Mouse (Mus musculus) NIH3T3 (cell line): Measurements from ENCODE around the gene Cry2.

ENCODE experiments used
- DNase-seq: peaks from one replicate; pipeline ENCODE4 v3.0.0-alpha.2; 2012; ENCODE audit warnings: low read depth

Gene Cry2

GRCm38 (mm10) chr2:92444376-92444775 lies 10.5 kb upstream of the Cry2 start:
- no peak for DNase-seq

GRCm38 (mm10) chr2:92443313-92443712 lies 9.5 kb upstream of the Cry2 start:
- no peak for DNase-seq

GRCm38 (mm10) chr2:92442419-92443001 lies 8.7 kb upstream of the Cry2 start:
- DNase-seq = no peak

- DNase-seq = no peak
These were observed 6.6 kb upstream of the Cry2 start for GRCm38 (mm10) chr2:92440432-92440831.

- no peak for DNase-seq
These were observed 4.7 kb upstream of the Cry2 start for GRCm38 (mm10) chr2:92438567-92438966.

GRCm38 (mm10) chr2:92437875-92438274 lies 4.0 kb upstream of the Cry2 start:
- peak; percentile 95 for DNase-seq

- DNase-seq = no peak
These were observed 3.5 kb upstream of the Cry2 start for GRCm38 (mm10) chr2:92437366-92437765.

GRCm38 (mm10) chr2:92435023-92435422 lies 1.2 kb upstream of the Cry2 start:
- DNase-seq = no peak

- DNase-seq = peak; percentile 66
These were observed 517 bp upstream of the Cry2 start for GRCm38 (mm10) chr2:92434375-92434745.

- DNase-seq = peak; percentile 80
These were observed 1.2 kb downstream of the Cry2 start for GRCm38 (mm10) chr2:92432299-92433295.

- DNase-seq = peak; percentile 44
These were observed 2.1 kb downstream of the Cry2 start for GRCm38 (mm10) chr2:92431611-92432179.

- peak; percentile 87 for DNase-seq
These were observed 2.9 kb downstream of the Cry2 start for GRCm38 (mm10) chr2:92430723-92431541.

GRCm38 (mm10) chr2:92430089-92430488 lies 3.8 kb downstream of the Cry2 start:
- DNase-seq = no peak

GRCm38 (mm10) chr2:92427882-92428281 lies 6.0 kb downstream of the Cry2 start:
- DNase-seq = no peak

GRCm38 (mm10) chr2:92426426-92426825 lies 7.4 kb downstream of the Cry2 start:
- DNase-seq = no peak

- no peak for DNase-seq
These were observed 8.5 kb downstream of the Cry2 start for GRCm38 (mm10) chr2:92425366-92425765.

GRCm38 (mm10) chr2:92424462-92425308 lies 9.2 kb downstream of the Cry2 start:
- peak; percentile 72 for DNase-seq

- peak; percentile 60 for DNase-seq
These were observed 10.0 kb downstream of the Cry2 start for GRCm38 (mm10) chr2:92423702-92424461.

GRCm38 (mm10) chr2:92423156-92423555 lies 10.7 kb downstream of the Cry2 start:
- DNase-seq = no peak

- peak; percentile 28 for DNase-seq
These were observed 11.3 kb downstream of the Cry2 start for GRCm38 (mm10) chr2:92422388-92423135.
